ENCODE assay signal across 8 mouse cellular contexts in the genomic region with DNA sequence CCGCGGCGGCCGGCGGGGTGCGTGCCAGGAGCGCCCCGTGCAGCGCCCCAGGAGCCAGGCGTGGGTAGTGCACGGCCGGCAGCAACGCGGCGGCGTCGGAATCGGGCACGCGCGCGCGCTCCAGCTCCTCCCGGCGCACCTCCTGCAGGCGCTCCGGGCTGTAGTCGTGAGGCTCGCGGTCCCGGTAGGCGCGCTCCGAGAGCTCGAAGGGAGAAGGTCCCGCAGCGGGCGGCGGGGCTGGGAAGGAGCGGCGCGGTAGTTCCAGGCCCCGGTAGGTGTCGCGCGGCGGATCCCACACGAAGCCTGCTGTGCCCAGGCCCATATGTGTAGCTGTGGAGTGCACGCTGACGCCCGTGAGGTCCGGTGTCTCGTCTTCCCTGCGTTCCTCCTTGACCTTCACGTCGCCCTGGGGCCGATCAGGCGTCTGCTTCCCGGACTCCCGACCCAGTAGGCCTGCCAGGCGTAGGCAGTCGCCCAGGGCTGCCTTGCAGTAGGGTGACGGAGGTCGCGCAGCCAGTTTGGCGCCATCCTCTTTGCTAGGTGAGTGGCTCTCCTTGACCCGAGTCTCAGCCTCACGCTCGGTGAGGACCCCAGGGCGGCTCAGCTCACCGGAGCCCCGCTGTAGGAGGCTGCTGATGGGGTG. TPM values are rescaled to one million over a fixed set of nuclear protein-coding genes. Genes with fewer than 3 reads are reported as not detected.
DNase-seq lines count a peak whose midpoint lies in the region; ATAC-seq lines count a peak whose summit lies in the region.

No protein-coding gene starts in this region.

- peak; percentile 77 for ATAC-seq in intestine, embryonic 14.5 days (replicated peaks; ENCODE audit: low FRiP score, low TSS enrichment, low read depth)
- no peak for ATAC-seq in monocyte, adult 5-6 weeks (replicated peaks; ENCODE audit: insufficient number of reproducible peaks, low FRiP score, low TSS enrichment, poor library complexity, severe bottlenecking)

- WGBS in intestine, embryonic 14.5 days: 5% methylated on average over 69 of the region's 72 CpGs

- H3K27me3 ChIP-seq in intestine, embryonic 14.5 days (replicated peaks; ENCODE audit: control insufficient read depth, insufficient read depth, low read length): no peaks in the 10 kb centered on the region

- peaks cover 9% of the 10 kb centered on the region; the same call in 1 of the 2 replicates for H3K36me3 ChIP-seq in intestine, embryonic 14.5 days (ENCODE audit: control insufficient read depth, insufficient read depth, low read length)

- peaks cover 5% of the 10 kb centered on the region; the same call in 1 of the 2 replicates for H3K4me1 ChIP-seq in intestine, embryonic 14.5 days (replicated peaks; ENCODE audit: control insufficient read depth, insufficient read depth, low read length)

- peak overlapping the region; percentile 82 for H3K4me2 ChIP-seq in intestine, embryonic 14.5 days (ENCODE audit: low read length)

- intact Hi-C loops in gastrocnemius, postnatal 36 days (cut with DNase I): no loop called here
- intact Hi-C loops in left cerebral cortex, postnatal 25 days (cut with DNase I): no loop called here

- peak; percentile 58 for DNase-seq in adrenal gland, adult 8-10 months
- DNase-seq in embryo, embryonic 10.5 days (ENCODE audit: low spot score): peak; percentile 83
- DNase-seq in gastrocnemius, postnatal 36 days: peak; percentile 66 to 70
- peak; percentile 90 for DNase-seq in intestine, embryonic 14.5 days (ENCODE audit: low spot score)
- peak; percentile 80 to 84 for DNase-seq in left cerebral cortex, postnatal 25 days (ENCODE audit: low spot score in 2 of 2)
- DNase-seq in mesoderm, embryonic 11.5 days (ENCODE audit: low read depth, low spot score): peak; percentile 74
- DNase-seq in right cerebral cortex, postnatal 4 days: peak; percentile 83

- peak overlapping the region; percentile 45 for H3K4me3 ChIP-seq in intestine, embryonic 14.5 days (ENCODE audit: low read depth, low read length)

- peak overlapping the region; percentile 31 for H3K9ac ChIP-seq in intestine, embryonic 14.5 days (ENCODE audit: low read length)

- no peaks in the 10 kb centered on the region for H3K9me3 ChIP-seq in intestine, embryonic 14.5 days (ENCODE audit: control insufficient read depth, low read length)

- no peak overlapping the region for H3K27ac ChIP-seq in intestine, embryonic 14.5 days (ENCODE audit: low read depth)

RNA-seq across cellular contexts. Expression of gene Lrcol1, which starts 18.8 kb away (rescaled TPM):
- not detected for total RNA-seq in adrenal gland, adult 8-10 months (2022)
- total RNA-seq in gastrocnemius, postnatal 36 days (2021): not detected
- not detected in 2 replicates for polyA plus RNA-seq in intestine, embryonic 14.5 days (2014; fragmentation: Nextera tagmentation; extraction: Ambion mirVana)
- total RNA-seq in left cerebral cortex, postnatal 25 days (2021): not detected
- total RNA-seq in monocyte, adult 5-6 weeks (2017): not detected in 3 replicates

RNA-seq across cellular contexts. Expression of gene P2rx2, which starts 20.3 kb away (rescaled TPM):
- 1 to 10 TPM; 1.1 to 2.2 (median 1.5) TPM for total RNA-seq in adrenal gland, adult 8-10 months (2022)
- not detected for total RNA-seq in gastrocnemius, postnatal 36 days (2021)
- 0.77 and 1.1 TPM in 2 replicates for polyA plus RNA-seq in intestine, embryonic 14.5 days (2014; fragmentation: Nextera tagmentation; extraction: Ambion mirVana)
- total RNA-seq in left cerebral cortex, postnatal 25 days (2021): under 1 TPM in 1 of 2 experiments, not detected in 1; 0.23 TPM
- total RNA-seq in monocyte, adult 5-6 weeks (2017): not detected in 3 replicates
